ENCODE assay signal across 8 mouse cellular contexts in the genomic region with DNA sequence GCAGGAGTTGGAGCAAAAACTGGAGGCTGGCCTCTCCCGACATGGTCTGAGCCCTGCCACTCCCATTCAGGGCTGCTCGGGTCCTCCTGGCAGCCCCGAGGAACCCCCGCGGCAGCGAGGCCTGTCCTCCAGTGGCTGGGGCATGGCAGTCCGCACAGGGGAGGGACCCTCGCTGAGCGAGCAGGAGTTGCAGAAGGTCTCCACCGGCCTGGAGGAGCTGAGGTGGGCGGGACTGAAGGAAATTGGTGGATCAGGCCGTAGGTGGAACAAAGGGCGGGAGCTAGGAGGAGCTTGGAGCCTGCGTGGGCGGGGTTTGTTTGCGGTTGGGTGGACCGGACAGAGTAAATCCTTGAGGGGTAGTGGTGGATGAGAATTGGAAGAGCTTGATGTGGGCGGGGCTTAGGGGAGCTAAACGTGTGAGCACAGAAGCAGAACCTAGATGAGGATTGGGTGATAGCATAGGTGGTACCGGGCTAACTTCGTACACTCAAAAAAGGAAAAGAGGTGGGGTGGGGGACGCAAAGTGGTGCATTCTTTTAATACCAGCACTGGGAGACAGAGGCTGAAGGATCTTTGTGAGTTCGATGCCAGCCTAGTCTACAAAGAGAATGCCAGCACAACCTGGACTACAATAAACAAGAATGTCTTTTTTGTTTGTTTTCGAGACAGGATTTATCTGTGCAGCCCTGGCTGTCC. TPM values are rescaled to one million over a fixed set of nuclear protein-coding genes. Genes with fewer than 3 reads are reported as not detected.
DNase-seq lines count a peak whose midpoint lies in the region; ATAC-seq and TF ChIP-seq lines count a peak whose summit lies in the region.

No protein-coding gene starts in this region.

- peak overlapping the region; percentile 70 for H3K9ac ChIP-seq in hindbrain, embryonic 16.5 days (ENCODE audit: low read depth, low read length)

- 6% methylated on average over 24 of the region's 24 CpGs for WGBS in hindbrain, embryonic 16.5 days

- no peaks in the 10 kb centered on the region for H3K9me3 ChIP-seq in hindbrain, embryonic 16.5 days (ENCODE audit: control insufficient read depth, low read length)

- DNase-seq in adrenal gland, adult (ENCODE audit: inconsistent age in 2 of 2, low spot score in 1 of 2): peak; percentile 96 to 98
- DNase-seq in gastrocnemius, adult 2 months: peak; percentile 95
- DNase-seq in left cerebral cortex, adult 11 months (ENCODE audit: low spot score): peak; percentile 80
- peak; percentile 95 to 96 for DNase-seq in lung, postnatal 4 days
- peak; percentile 64 for DNase-seq in retina, postnatal 7 days (ENCODE audit: low read depth, low spot score)
- peak; percentile 76 for DNase-seq in urinary bladder, postnatal 10 days (ENCODE audit: low spot score)

- TF ChIP-seq CTCF in cortical plate, adult 2 months (IDR thresholded peaks at IDR 0.05; ENCODE audit: extremely low read depth, insufficient read depth, low read length): no peak
- no peak for TF ChIP-seq CTCF in gastrocnemius, adult 2 months (IDR thresholded peaks at IDR 0.05)

- no peaks in the 10 kb centered on the region for H3K36me3 ChIP-seq in hindbrain, embryonic 16.5 days (ENCODE audit: control insufficient read depth, insufficient read depth, low read length)

- peak; percentile 91 for ATAC-seq in hindbrain, embryonic 16.5 days

- H3K27me3 ChIP-seq in hindbrain, embryonic 16.5 days (replicated peaks; ENCODE audit: control insufficient read depth, insufficient read depth, low read length): peaks cover 16% of the 10 kb centered on the region

- H3K4me2 ChIP-seq in hindbrain, embryonic 16.5 days (ENCODE audit: low read length): peak overlapping the region; percentile 91

- no peak overlapping the region for H3K27ac ChIP-seq in cortical plate, adult 2 months (ENCODE audit: insufficient read depth, low read length)
- H3K27ac ChIP-seq in gastrocnemius, adult 2 months: peak overlapping the region; percentile 85
- H3K27ac ChIP-seq in hindbrain, embryonic 16.5 days (ENCODE audit: low read depth, low read length): no peak overlapping the region

- intact Hi-C loops in gastrocnemius, adult 2 months (cut with DNase I): loop anchor here (2.0 to 10.0 kb wide), 2 partner anchors 24 to 208 kb away; a partner anchor contains a TSS

- H3K4me1 ChIP-seq in cortical plate, adult 2 months (ENCODE audit: control insufficient read depth, insufficient read depth, low read length): peaks cover 5% of the 10 kb centered on the region
- H3K4me1 ChIP-seq in hindbrain, embryonic 16.5 days (ENCODE audit: control insufficient read depth, insufficient read depth, low read depth, low read length): peaks cover 8% of the 10 kb centered on the region

- no peak for TF ChIP-seq POLR2A in cortical plate, adult 2 months (IDR thresholded peaks at IDR 0.05; ENCODE audit: extremely low read depth, insufficient read depth, low read length)

- peak overlapping the region; percentile 19 for H3K4me3 ChIP-seq in cortical plate, adult 2 months (ENCODE audit: insufficient read depth, low read length)
- H3K4me3 ChIP-seq in gastrocnemius, adult 2 months: peak overlapping the region; percentile 87
- H3K4me3 ChIP-seq in hindbrain, embryonic 16.5 days (ENCODE audit: low read length): peak overlapping the region; percentile 53

RNA-seq across cellular contexts. Expression of a gene that starts 9.8 kb away (rescaled TPM):
- 1.5 and 2.0 TPM in 2 replicates for polyA plus RNA-seq in cortical plate, adult 2 months (2012; rRNA removed)
- total RNA-seq in gastrocnemius, adult 2 months (2021): not detected
- polyA plus RNA-seq in hindbrain, embryonic 16.5 days (2015; fragmentation: Nextera tagmentation; extraction: Ambion mirVana): 0.15 TPM in 1 of 2 replicates, not detected in the other

RNA-seq across cellular contexts. Expression of a gene that starts 21.9 kb away (rescaled TPM):
- 154 and 164 TPM in 2 replicates for polyA plus RNA-seq in cortical plate, adult 2 months (2012; rRNA removed)
- 1 to 10 TPM in 1 of 2 experiments, under 1 TPM in 1; 0.92 to 2.3 TPM for total RNA-seq in gastrocnemius, adult 2 months (2021)
- 58.6 and 59.7 TPM in 2 replicates for polyA plus RNA-seq in hindbrain, embryonic 16.5 days (2015; fragmentation: Nextera tagmentation; extraction: Ambion mirVana)

RNA-seq across cellular contexts. Expression of a gene that starts 23.5 kb away (rescaled TPM):
- 241 and 247 TPM in 2 replicates for polyA plus RNA-seq in cortical plate, adult 2 months (2012; rRNA removed)
- total RNA-seq in gastrocnemius, adult 2 months (2021): 10 to 100 TPM; 59.1 to 62.6 TPM
- polyA plus RNA-seq in hindbrain, embryonic 16.5 days (2015; fragmentation: Nextera tagmentation; extraction: Ambion mirVana): 128 and 133 TPM in 2 replicates

RNA-seq across cellular contexts. Expression of a gene that starts 33.6 kb away (rescaled TPM):
- polyA plus RNA-seq in cortical plate, adult 2 months (2012; rRNA removed): 162 and 169 TPM in 2 replicates
- 100 to 1,000 TPM; 126 to 136 TPM for total RNA-seq in gastrocnemius, adult 2 months (2021)
- polyA plus RNA-seq in hindbrain, embryonic 16.5 days (2015; fragmentation: Nextera tagmentation; extraction: Ambion mirVana): 629 and 637 TPM in 2 replicates

RNA-seq across cellular contexts. Expression of a gene that starts 44.7 kb away (rescaled TPM):
- polyA plus RNA-seq in cortical plate, adult 2 months (2012; rRNA removed): 82.4 and 87.4 TPM in 2 replicates
- total RNA-seq in gastrocnemius, adult 2 months (2021): 10 to 100 TPM; 18.4 to 18.9 TPM
- 63.5 and 65.4 TPM in 2 replicates for polyA plus RNA-seq in hindbrain, embryonic 16.5 days (2015; fragmentation: Nextera tagmentation; extraction: Ambion mirVana)

Comparison
In these comparisons a context has a peak if more than half of its experiments do, and no peak if none do; other contexts are left out.
1. H3K4me3 ChIP-seq: peak in every context shown above with its lines; median percentile 87 in gastrocnemius, adult 2 months; 53 in hindbrain, embryonic 16.5 days; 19 in cortical plate, adult 2 months.